Comparison of ENCODE assay signal across 21 mouse cellular contexts in genomic region chr12:100844546-100844945, GRCm38 (mm10).
"Had no signal": no experiment of that assay in that cellular context is flagged by ENCODE, and none has a peak within 500 bp of the region (broad histone marks: within the 10 kb centered on the region; RNA-seq: fewer than 3 reads in every experiment).

No protein-coding gene starts in this region.

- H3K4me3 ChIP-seq: heart, embryonic 13.5 days; heart, embryonic 15.5 days; hindbrain, embryonic 13.5 days; hindbrain, embryonic 15.5 days; kidney, embryonic 15.5 days; limb, embryonic 13.5 days; limb, embryonic 15.5 days; liver, embryonic 12.5 days had no signal

- H3K9me3 ChIP-seq: heart, embryonic 13.5 days; heart, embryonic 15.5 days; hindbrain, embryonic 13.5 days; hindbrain, embryonic 15.5 days; kidney, embryonic 15.5 days; limb, embryonic 13.5 days; limb, embryonic 15.5 days; liver, embryonic 12.5 days had no signal

- H3K27ac ChIP-seq: heart, embryonic 13.5 days; heart, embryonic 15.5 days; hindbrain, embryonic 13.5 days; hindbrain, embryonic 15.5 days; hindbrain, postnatal 0 days; kidney, embryonic 15.5 days; kidney, postnatal 0 days; limb, embryonic 13.5 days; limb, embryonic 15.5 days; liver, embryonic 12.5 days; liver, embryonic 14.5 days had no signal

- H3K27me3 ChIP-seq: heart, embryonic 15.5 days; hindbrain, embryonic 13.5 days; hindbrain, embryonic 15.5 days; kidney, embryonic 15.5 days; limb, embryonic 13.5 days; limb, embryonic 15.5 days had no signal

- DNase-seq: gastrocnemius, postnatal 36 days; heart, adult 18-20 months; kidney, adult 11 months; kidney, adult 2 months; kidney, adult 9 months; kidney, postnatal 14 days; kidney, postnatal 36 days; layer of hippocampus, adult 9-11 months; layer of hippocampus, postnatal 36 days; left cerebral cortex, postnatal 4 days had no signal

- H3K36me3 ChIP-seq: heart, embryonic 13.5 days; heart, embryonic 15.5 days; hindbrain, embryonic 13.5 days; hindbrain, embryonic 15.5 days; kidney, embryonic 15.5 days; limb, embryonic 13.5 days; limb, embryonic 15.5 days; liver, embryonic 12.5 days had no signal

- H3K4me1 ChIP-seq: limb, embryonic 13.5 days; limb, embryonic 15.5 days; liver, embryonic 12.5 days had no signal
